Mouse (Mus musculus) heart, embryonic 11.5 days (tissue): Measurements from ENCODE around the gene Egr2. TPM values are rescaled to one million over a fixed set of nuclear protein-coding genes. Genes with fewer than 3 reads are reported as not detected.

Source experiments
- ATAC-seq: fragments of 200-750 bp; cut with Nextera tagmentation; replicated peaks from 2 replicates; pipeline ENCODE4 v1.8.0; 2017; ENCODE audit warnings: moderate library complexity; ENCODE audit not compliant: insufficient number of reproducible peaks, low FRiP score, low TSS enrichment
- H3K27ac ChIP-seq: fragments of 300-500 bp; sonication (generic); 2 replicates; pipeline ENCODE4 v1.5.1; 2014; ENCODE audit warnings: mild to moderate bottlenecking, low read depth, low read length
- H3K27me3 ChIP-seq: fragments of 300-500 bp; sonication (generic); 2 replicates; pipeline ENCODE4 v1.6.1; 2014; ENCODE audit warnings: mild to moderate bottlenecking, low read length, mixed read lengths; ENCODE audit not compliant: control insufficient read depth, insufficient read depth
- H3K36me3 ChIP-seq: fragments of 300-500 bp; sonication (generic); 2 replicates; pipeline ENCODE4 v1.6.1; 2014; ENCODE audit warnings: mild to moderate bottlenecking, low read length, moderate library complexity, mixed read lengths; ENCODE audit not compliant: control insufficient read depth, insufficient read depth
- H3K4me1 ChIP-seq: fragments of 300-500 bp; sonication (generic); 2 replicates; pipeline ENCODE4 v1.6.1; 2014; ENCODE audit warnings: low read length; ENCODE audit not compliant: control insufficient read depth, insufficient read depth
- H3K4me2 ChIP-seq: fragments of 300-500 bp; sonication (generic); 2 replicates; pipeline ENCODE4 v1.6.1; 2014; ENCODE audit warnings: mild to moderate bottlenecking, moderate library complexity
- H3K4me3 ChIP-seq: fragments of 300-500 bp; sonication (generic); 2 replicates; pipeline ENCODE4 v1.5.1; 2014; ENCODE audit warnings: low read depth, low read length
- H3K9ac ChIP-seq: fragments of 300-500 bp; sonication (generic); 2 replicates; pipeline ENCODE4 v1.6.1; 2014; ENCODE audit warnings: mild to moderate bottlenecking, low read depth, low read length, moderate library complexity
- H3K9me3 ChIP-seq: fragments of 300-500 bp; sonication (generic); replicated peaks from 2 replicates; pipeline ENCODE4 v1.6.1; 2016; ENCODE audit warnings: low read length; ENCODE audit not compliant: control insufficient read depth
- WGBS: fragments of 180-500 bp; shearing (Covaris S2); extraction: QIAGEN DNeasy Blood & Tissue Kit; methylation state at CpG from one replicate; pipeline ENCODE4 v1.1.7; 2014; ENCODE audit not compliant: insufficient replicate concordance; 5-methylcytosine and 5-hydroxymethylcytosine counted together
- polyA plus RNA-seq: library from polyadenylated mRNA; unstranded; fragments of >200 nt; fragmentation: Nextera tagmentation; extraction: Ambion mirVana; gene quantifications from 2 replicates; pipeline ENCODE4 v1.2.1, GENCODE M21; 2014

Gene Egr2
- polyA plus RNA-seq, 1 experiment from 2014 or later, result 0.11 TPM

DNA sequence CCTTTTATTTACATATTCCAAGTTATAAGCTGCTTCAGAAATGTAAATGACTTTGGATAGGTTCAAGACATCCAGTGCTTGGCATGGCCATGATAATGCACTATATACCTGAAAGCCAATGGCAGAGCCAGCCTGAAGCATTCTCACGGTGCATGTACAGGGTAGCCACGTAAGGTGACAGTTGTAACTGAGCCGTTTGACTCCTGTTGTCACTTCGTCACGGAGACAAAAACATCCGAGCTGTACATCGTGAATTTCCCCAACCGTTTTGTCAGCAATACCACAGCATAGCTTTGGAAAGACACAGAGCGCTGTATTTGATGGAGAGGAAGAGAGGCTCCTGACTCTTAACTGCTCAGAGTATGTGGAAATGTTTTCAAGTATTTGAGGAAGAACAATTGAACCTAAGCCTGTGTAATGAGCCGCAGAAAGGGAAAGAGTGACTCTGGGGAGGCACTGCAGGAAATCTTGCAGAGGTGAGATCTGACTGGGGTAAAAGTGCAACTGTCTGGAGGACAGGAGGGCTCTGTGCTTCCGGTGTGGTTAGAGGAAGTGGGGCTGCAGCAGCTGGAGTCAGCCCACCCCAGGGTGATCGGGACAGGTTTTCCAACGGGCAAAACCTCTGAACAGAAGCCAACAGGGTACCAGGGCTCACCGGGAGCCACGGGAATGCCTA, 31.8 kb upstream of the Egr2 start:
- H3K27ac ChIP-seq, result no peak overlapping the region
- H3K9ac ChIP-seq, result no peak overlapping the region
- 62% methylated on average over 15 of the region's 15 CpGs for WGBS
- ATAC-seq, result no peak
- H3K4me1 ChIP-seq, result no peaks in the 10 kb centered on the region; the same call in 1 of the 2 replicates
- H3K36me3 ChIP-seq, result no peaks in the 10 kb centered on the region
- no peaks in the 10 kb centered on the region for H3K27me3 ChIP-seq
- H3K4me3 ChIP-seq, result no peak overlapping the region
- H3K4me2 ChIP-seq, result no peak overlapping the region
- H3K9me3 ChIP-seq, result no peaks in the 10 kb centered on the region

DNA sequence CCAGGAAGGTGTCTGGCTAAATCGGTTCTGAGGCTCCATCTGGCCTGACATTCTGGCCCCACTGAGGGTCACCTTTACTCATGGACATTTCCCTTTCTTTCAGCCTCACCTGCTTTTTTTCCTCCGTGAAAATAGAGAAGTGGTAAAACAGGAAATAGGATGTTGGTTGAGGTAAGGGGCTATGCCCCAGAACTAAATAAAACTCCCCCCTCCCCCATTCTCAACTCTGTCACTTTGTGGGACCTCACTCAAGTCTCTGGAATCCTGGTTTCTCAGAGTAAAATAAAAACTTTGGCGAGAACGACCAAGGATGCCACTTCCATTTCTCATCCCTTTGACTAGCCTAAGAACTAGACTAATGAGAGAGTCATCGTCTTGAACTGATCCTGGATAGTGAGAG, 31.2 kb upstream of the Egr2 start:
- H3K27me3 ChIP-seq, result no peaks in the 10 kb centered on the region
- WGBS, result 56% methylated on average over 5 of the region's 5 CpGs
- H3K4me1 ChIP-seq, result no peaks in the 10 kb centered on the region; the same call in 1 of the 2 replicates
- no peak for ATAC-seq
- no peaks in the 10 kb centered on the region for H3K9me3 ChIP-seq
- no peak overlapping the region for H3K27ac ChIP-seq
- H3K9ac ChIP-seq, result no peak overlapping the region
- no peak overlapping the region for H3K4me2 ChIP-seq
- H3K4me3 ChIP-seq, result no peak overlapping the region
- no peaks in the 10 kb centered on the region for H3K36me3 ChIP-seq

DNA sequence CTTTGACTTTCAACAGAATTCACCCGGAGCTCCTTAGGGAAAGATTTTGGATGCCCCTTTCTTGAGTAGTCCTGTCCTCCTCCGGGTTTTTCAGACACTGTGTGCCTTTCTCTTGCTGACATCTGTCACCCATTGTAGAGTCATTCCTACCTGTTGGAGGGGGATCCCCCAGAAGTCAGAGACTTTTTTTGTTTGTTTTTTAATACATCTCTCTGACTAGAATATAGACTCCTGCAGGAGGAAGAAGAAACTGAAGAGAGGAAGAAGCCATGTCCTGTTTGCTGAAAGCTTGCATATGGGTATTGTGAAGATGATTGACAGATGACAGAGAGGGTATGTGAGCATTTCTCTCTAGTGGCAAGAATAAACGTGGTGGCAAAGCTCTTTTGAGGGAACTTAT, 30.0 kb upstream of the Egr2 start:
- H3K9ac ChIP-seq, result no peak overlapping the region
- no peak overlapping the region for H3K27ac ChIP-seq
- no peaks in the 10 kb centered on the region for H3K36me3 ChIP-seq
- no peak overlapping the region for H3K4me3 ChIP-seq
- H3K4me1 ChIP-seq, result no peaks in the 10 kb centered on the region; the same call in 1 of the 2 replicates
- no peak for ATAC-seq
- WGBS, result 65% methylated on average over 3 of the region's 3 CpGs
- H3K9me3 ChIP-seq, result no peaks in the 10 kb centered on the region
- H3K4me2 ChIP-seq, result no peak overlapping the region
- H3K27me3 ChIP-seq, result no peaks in the 10 kb centered on the region

DNA sequence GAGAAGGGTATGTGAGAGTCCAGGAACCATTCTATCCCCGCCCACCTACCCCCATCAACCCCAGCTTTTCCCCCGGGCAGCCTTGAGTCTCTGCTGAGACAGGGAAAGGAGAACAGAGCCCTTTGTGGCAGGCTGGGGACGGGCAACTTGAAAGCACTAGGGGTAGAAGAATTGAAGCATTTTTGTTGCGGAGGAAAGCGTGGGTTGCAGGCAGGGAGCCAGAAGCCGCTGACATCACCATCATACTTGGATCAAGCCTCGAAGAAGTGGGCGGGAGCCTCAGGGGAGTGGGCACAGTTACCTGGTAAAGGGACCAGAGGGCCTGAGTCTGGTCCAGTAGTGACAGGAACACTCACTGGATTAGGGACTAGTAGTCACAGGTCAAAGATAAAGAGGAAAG, 23.1 kb upstream of the Egr2 start:
- H3K4me3 ChIP-seq, result no peak overlapping the region
- H3K9ac ChIP-seq, result no peak overlapping the region
- no peak for ATAC-seq
- no peaks in the 10 kb centered on the region for H3K27me3 ChIP-seq
- 69% methylated on average over 8 of the region's 8 CpGs for WGBS
- H3K27ac ChIP-seq, result no peak overlapping the region
- no peaks in the 10 kb centered on the region for H3K4me1 ChIP-seq
- H3K9me3 ChIP-seq, result no peaks in the 10 kb centered on the region
- H3K36me3 ChIP-seq, result no peaks in the 10 kb centered on the region
- H3K4me2 ChIP-seq, result no peak overlapping the region

DNA sequence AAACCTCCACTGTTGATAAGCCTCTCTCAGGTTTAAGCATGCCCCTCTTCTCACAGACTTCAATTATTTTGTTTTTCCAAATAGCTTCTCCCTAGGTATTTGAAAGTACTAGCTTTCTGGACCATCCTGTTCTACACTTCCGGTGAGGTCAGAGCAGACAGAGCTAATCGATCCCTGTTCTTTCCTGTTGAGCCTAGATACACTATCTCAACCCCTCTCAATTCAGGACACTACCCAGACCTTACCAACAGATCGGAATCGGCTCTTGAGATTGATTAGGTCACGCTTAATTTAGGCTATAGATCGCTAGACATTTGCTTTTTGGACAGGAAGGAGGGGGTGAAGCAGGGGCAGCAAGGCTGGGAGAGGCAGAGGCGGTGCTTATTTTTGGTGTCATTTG, 22.4 kb upstream of the Egr2 start:
- whole genome bisulfite sequencing, result 47% methylated on average over 7 of the region's 7 CpGs

DNA sequence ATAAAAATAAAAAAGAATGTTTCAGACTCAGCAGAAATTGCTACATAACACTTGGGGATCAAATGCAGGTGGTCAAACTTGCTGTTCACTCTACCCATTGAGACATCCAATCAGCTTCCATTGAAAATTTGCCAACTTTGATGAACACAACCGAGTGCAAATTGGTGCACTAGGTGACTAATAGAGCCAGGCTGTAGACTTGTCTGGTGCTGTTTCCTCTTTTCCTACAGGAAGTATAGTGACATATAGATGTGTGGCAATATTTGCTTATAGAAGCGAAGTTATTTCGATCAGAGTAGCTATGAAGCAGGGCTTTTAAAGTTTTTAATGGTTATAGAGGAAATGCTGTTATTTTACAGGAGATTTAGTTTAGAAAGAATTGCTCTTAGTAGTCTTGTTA, 16.5 kb upstream of the Egr2 start:
- no peak overlapping the region for H3K4me3 ChIP-seq
- ATAC-seq, result no peak
- no peaks in the 10 kb centered on the region for H3K27me3 ChIP-seq
- 85% methylated on average over 3 of the region's 3 CpGs for WGBS
- H3K27ac ChIP-seq, result no peak overlapping the region
- no peak overlapping the region for H3K4me2 ChIP-seq
- no peaks in the 10 kb centered on the region for H3K4me1 ChIP-seq
- H3K36me3 ChIP-seq, result no peaks in the 10 kb centered on the region
- H3K9me3 ChIP-seq, result no peaks in the 10 kb centered on the region; the same call in 1 of the 2 replicates
- H3K9ac ChIP-seq, result no peak overlapping the region

More for the DNA sequence above, 22.4 kb upstream of the Egr2 start:
- no peaks in the 10 kb centered on the region for H3K27me3 ChIP-seq
- no peaks in the 10 kb centered on the region for H3K9me3 ChIP-seq
- no peak overlapping the region for H3K27ac ChIP-seq
- no peaks in the 10 kb centered on the region for H3K4me1 ChIP-seq
- H3K4me3 ChIP-seq, result no peak overlapping the region
- no peak overlapping the region for H3K4me2 ChIP-seq
- no peaks in the 10 kb centered on the region for H3K36me3 ChIP-seq
- H3K9ac ChIP-seq, result no peak overlapping the region
- ATAC-seq, result no peak

DNA sequence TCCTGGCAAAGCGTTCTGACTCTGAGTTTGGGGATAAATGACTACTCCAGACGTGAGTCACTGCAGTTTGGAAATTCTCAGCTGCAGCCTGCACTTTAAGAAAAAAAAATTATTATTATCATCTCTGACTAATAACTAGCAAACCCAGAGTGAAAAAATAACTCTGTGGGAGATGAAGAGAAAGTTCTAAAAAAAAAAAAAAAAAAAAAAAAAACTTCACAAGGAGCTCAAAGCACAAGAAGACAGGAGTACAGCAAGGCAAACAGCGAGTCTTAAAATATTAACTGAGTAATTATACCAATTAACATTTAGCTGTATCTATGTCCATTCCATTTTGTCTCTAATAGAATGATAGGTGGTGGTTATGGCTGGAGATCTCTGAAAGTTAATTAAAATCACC, 11.1 kb upstream of the Egr2 start:
- Histone ChIP-seq H3K4me3 (no peak overlapping the region), H3K4me1 (no peaks in the 10 kb centered on the region), H3K4me2 (no peak overlapping the region), H3K27ac (no peak overlapping the region), H3K9me3 (no peaks in the 10 kb centered on the region; the same call in 1 of the 2 replicates), H3K27me3 (no peaks in the 10 kb centered on the region), H3K36me3 (no peaks in the 10 kb centered on the region), H3K9ac (no peak overlapping the region)
- ATAC-seq, result no peak
- WGBS, result 74% methylated on average over 3 of the region's 3 CpGs

DNA sequence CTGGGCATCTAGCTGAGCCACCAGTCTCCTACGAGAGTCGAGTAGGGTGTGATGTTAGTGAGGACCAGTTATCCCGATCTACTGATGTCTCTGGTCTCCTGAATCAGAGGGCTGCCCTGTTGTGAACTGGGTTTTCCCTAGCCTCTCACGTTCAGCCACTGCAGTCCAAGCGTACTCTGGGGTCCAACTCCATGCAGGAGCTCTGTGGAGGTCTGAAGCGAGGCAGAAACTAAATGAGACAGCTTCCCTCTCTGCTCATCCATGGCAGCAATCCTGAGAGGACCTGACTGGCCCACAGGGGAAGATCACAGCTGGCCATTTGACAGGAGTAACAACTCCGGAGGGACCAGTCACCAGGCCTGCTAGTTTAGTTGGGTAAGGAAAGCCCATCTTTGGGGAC, 10.6 kb upstream of the Egr2 start:
- H3K36me3 ChIP-seq, result no peaks in the 10 kb centered on the region
- H3K4me1 ChIP-seq, result no peaks in the 10 kb centered on the region
- H3K9ac ChIP-seq, result no peak overlapping the region
- H3K4me2 ChIP-seq, result no peak overlapping the region
- ATAC-seq, result no peak
- WGBS, result 69% methylated on average over 7 of the region's 7 CpGs
- H3K27ac ChIP-seq, result no peak overlapping the region
- no peak overlapping the region for H3K4me3 ChIP-seq
- H3K27me3 ChIP-seq, result no peaks in the 10 kb centered on the region
- H3K9me3 ChIP-seq, result no peaks in the 10 kb centered on the region

DNA sequence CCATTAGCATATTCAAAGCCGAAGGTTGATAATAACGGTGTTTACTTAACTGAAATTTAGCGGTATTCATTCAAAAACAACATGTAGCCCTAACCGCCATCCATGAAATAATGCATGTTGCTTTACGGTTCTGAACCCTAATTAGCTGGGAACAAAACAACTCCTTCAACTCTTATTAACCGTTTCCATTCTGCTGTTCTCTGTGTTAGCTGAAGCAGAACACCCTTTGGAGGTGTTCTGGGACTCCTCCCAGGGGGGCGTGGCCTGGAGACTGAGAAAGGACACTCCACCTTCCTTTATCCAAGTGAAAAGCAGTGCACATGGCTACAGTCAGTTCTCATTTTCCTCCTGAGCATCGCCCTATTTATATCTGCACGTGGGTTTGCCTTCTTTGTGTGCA, 8.8 kb upstream of the Egr2 start:
- no peak overlapping the region for H3K4me2 ChIP-seq
- no peak overlapping the region for H3K9ac ChIP-seq
- H3K4me3 ChIP-seq, result no peak overlapping the region
- no peak overlapping the region for H3K27ac ChIP-seq
- no peaks in the 10 kb centered on the region for H3K9me3 ChIP-seq
- peaks cover 4% of the 10 kb centered on the region; the same call in 1 of the 2 replicates for H3K27me3 ChIP-seq
- WGBS, result 80% methylated on average over 9 of the region's 9 CpGs
- no peaks in the 10 kb centered on the region for H3K4me1 ChIP-seq
- no peak for ATAC-seq
- H3K36me3 ChIP-seq, result no peaks in the 10 kb centered on the region
